Mouse (Mus musculus) cerebellum, postnatal 14 days (tissue): ENCODE results near the gene Slc30a5.
"Not testable (repeated sequence)": the region's sequence is repeated elsewhere in the genome, so short reads cannot be mapped to it uniquely, and the experiment has no call there.

Source experiments
- DNase-seq, 2 experiments: peaks; one replicate each; pipeline ENCODE4 v3.0.0; 2021; ENCODE audit warnings: mixed read lengths in 2 of 2

The Slc30a5 gene

DNA sequence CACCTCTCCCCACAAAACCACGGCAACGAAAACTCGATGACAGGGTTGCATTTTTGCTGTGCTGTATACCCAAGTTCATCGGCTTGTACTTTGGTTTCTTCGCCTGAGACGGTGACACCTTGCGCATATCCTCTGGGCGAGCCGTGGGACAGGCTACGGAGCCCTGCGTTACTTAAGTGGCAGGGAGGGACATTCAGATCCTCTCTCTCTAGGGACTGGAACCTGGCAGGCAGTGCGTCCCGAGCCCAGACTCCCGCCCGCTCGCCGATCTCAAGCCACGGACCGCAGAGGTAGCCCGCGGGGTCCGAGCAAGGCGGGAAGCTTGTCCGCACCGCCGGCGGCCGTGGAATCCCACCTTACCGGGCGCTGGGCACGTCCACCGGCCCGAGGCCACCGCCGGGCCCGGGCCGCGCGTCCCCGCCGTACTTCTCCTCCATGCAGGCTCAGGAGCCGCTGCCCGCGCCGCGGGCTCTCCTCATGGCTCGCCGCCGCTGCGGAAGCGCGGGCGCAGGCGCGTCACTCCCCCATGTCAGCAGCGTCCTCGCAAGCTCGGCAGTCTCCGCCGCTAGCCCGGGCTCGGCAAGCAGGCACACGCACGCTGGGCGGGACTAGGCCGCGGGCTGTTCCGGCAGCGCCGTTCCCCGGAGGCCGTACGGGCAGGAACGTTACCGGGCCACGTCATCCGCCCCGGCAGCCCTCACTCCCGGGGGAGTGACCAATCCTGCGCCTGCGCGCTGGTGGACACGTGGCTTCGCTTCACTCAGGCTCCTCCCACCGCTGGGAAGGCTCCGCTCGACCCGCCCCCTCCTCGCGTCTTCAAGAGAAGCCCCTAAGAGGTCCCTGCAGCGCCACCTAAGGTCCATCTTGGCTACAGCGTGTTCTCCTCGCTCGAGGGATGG, at the start of gene Slc30a5:
TSS of gene Slc30a5 (minus strand) at position 687 of the 899 bp plus-strand sequence.
- peak; percentile 99 to 100 for DNase-seq

DNA sequence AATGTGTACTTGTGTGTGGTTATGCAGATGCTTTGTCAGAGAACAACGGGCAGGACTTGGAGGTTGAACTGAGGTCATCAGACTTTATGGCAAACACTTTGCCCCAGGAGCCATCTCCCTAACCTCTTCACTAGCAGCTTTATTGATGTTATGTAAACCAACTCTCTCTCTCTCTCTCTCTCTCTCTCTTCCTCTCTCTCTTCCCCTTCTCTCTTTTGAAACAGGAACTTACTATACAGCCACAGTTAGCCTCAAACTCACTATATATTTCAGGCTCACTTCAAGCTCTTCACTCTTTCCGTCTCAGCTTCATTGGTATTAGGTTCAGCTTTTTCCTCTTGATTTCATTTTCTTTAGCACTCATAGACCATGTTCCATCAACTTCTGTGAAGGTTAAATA, 48.7 kb upstream of the Slc30a5 start:
- DNase-seq, result no peak

DNA sequence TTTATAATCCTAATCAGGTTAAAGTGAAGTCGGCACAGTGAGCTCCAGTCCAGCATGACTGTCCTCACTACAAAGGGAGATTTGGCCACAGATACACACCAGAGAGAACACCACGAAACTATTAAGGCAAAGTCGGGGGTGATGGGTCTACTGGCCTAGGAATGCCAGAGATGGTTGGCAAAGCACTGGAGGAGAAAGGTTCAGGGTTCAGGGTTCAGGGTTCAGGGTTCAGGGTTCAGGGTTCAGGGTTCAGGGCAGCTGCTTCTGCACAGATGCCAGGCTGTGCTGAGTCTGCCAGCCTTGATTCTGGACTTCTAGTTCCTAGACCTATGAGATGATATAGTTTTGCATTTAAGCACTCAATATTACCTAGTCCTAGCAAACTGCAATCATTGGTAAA, 46.6 kb upstream of the Slc30a5 start:
- DNase-seq, result no peak

DNA sequence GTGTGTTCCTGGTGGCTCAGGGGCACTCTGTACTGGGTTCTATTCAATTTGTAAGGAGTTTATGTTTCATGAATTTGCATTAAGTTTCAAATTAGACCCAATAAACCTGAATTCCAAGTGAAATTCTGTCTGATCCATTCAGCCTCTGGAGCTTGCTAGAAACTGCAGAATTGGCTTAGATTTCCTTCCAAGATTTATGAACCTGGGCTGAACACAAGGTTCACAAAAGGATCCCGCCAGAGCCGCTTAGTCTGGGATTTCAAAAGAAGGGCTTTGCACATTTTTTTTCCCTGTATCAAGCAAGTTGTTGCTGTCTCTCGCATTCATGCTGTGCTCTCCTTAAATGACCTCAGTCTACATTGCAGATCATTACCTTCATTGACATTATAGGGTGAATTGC, 46.1 kb upstream of the Slc30a5 start:
- DNase-seq, result no peak

DNA sequence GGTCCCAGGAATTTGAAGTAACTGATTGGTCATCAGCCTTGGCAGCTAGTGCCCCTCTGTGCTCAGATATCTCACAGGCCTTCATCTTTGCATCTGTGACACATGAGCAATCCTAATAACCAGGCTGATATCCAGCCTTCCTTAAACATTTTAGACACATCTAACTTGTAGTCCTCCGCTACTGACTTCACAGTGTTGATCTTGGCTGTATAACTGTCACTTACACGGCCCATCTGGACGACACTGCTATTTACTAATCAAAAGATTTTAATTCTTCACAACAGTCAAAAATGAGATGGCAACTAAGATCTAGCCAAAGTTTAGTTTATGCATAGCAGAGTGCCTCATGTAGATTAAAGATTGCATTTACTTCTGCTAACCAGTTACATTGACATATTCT, 45.0 kb upstream of the Slc30a5 start:
- no peak for DNase-seq

DNA sequence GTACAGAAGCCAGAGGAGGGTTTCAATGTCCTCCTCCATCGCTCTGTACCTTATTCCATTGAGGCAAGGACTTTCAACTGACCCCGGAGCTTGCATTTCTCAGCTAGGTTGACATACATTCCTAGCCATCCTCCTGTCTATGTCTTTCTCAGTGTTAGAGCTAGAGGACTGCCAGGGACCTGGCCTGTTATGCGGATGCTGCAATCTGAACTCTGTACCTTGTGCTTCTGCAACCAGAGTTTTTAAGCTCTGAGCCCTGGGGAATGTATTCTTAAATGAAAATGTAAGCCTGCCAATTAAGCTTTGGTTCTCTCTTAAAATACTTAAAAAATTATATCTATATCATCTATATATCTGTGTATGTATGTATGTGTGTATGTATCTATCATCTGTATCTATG, 44.5 kb upstream of the Slc30a5 start:
- DNase-seq, result no peak

DNA sequence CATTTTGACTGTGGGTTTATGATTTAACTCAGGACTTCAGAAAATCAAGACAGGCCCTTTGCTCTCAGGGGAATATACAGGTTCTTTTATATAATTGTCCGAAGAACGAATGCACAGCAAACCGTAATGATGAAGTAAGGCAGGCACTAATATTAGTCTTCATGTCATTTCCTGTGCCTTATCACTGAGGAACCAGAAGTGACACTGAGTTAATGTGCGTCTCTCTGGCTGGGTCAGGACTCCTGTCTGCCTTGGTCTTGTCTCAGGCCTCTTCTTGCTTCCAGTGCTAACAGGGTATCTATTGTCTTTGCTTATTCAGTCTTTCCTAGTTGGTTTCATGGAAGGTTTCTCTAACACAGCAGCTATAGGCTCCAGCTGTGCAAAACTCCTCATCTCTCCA, 41.9 kb upstream of the Slc30a5 start:
- no peak for DNase-seq

DNA sequence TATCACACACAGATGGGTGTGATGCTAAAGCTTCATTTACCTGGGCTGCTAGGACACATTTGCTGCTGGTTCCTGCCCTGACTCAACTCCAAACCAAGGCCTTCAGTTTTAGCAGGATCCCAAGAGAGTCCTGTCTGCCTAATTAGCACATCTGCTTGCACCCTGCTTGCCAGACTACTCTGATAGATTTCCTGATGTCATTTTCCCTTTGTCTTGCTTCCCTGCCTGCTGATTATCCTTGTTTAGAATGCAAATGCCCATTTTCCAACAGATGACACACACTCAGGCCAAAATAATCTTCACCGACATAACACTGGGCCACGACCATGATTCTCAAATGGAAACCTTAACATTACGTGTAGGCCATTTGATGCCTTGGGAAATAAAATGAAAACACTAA, 41.4 kb upstream of the Slc30a5 start:
- no peak for DNase-seq

DNA sequence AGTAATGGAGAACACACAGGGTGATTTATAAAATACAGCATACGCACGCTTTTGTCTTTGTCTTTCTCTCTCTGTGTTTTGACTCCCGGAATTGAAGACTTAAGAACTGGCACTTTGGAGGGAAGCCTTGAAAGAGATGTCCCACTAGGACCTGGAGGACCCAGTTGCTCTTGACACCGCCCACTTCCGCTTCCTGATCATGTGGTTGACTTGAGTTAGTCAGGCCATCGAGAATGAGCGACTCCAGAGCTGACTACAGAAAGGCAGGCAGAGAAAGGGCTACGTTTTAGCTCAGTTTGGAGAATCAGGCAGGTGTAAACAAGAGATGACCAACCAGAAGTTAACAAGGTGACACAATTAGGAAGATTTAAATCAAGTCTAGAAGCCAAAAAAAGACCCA, 40.3 kb upstream of the Slc30a5 start:
- DNase-seq, result no peak

DNA sequence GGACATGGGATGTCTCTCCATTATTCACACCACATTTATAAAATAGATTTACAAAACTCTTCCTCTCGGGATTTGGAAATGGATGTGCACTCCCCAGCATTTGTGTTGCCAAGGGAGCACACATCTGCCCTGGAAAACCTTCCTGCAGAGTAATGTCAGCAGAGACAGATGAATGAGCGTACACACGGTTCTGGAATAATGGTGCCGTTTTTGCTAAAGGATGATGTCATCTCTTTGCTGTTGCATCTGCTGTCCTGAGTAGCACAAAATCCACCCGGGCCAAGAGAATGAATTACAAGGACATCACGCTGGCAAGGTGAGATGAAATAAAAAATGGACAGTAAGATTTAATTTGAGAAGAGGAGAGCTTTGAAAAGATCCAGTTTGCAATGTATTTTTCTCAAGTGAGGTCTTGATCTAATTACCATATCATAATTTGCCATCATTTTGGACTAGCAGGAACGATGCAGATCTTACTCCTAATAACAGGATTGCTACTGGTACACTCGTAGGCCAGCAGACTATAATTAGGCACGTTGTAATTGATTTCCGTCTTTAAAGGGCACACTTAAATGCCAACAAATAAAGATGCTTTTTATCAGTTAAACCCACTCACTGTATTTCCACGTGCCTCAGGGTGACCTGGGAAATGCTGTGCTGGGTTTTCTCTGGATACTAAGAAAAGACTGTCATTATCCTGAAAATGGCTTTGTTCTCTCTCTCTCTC, 38.4 kb upstream of the Slc30a5 start:
- DNase-seq, result no peak

DNA sequence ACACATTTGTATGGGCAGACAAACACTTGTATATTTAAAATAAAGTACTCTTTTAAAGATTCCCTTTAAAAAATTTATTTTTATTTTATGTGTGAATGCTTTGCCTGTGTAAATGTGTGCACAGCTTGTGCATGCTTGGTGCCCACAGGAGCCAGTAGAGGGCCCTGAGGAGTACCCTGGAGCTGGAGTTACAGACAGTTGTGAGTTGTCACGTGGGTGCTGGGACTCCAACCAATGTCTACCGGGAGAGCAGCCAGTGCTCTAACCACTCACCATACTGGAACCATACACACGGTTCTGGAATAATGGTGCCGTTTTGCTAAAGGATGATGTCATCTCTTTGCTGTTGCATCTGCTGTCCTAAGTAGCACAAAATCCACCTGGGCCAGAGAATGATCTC, 36.6 kb upstream of the Slc30a5 start:
- DNase-seq, result no peak

DNA sequence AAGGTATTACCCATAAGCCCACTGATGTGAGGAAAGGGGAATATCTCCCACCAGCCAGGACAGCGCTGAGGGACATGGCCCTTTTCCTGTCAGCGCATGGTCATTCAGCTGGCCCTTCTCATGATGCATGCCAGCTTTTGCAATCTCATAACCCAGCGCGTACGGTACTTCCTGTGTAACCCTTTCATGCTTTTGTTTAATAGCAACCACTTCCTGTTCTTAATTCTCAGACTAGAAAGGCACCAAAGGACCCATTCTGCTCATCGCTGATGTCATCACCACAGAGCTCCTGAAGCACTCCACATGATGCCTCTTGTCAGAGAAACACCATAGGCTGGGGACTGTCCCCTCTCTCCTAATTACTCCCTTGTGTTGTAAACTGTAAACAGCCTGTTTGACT, 33.1 kb upstream of the Slc30a5 start:
- DNase-seq, result no peak

DNA sequence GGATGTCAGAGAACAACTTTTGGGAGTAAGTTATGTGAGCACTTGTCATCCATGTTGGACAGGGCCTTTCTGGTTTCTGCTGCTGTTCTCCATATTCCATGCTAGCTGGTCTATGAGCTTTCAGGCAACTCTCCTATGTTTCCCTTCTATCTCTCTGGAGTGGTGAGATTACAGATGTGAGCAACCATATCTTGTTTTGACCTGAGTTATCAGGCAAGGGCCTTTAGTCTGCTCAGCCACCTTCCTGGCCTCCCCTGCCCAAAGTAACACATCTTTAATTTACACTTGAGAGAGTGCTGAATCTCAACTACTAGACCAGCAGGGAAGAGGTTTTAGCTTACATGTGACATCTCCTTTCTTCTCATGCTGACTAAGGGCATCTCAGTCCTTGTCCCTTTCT, 32.5 kb upstream of the Slc30a5 start:
- no peak for DNase-seq

DNA sequence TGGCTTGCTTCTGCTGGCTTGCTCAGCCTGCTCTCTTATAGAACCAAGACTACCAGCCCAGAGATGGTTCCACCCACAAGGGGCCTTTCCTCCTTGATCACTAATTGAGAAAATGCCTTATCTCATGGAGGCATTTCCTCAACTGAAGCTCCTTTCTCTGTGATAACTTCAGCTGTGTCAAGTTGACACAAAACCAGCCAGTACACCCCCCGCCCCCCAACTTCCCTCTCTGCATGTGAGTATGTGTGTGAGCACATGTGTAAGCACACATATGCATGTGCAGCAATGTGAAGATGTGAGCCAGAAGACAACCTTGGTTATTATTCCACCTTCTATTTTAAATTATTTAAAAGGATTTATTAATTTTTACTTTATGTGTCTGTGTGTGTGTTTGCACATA, 30.7 kb upstream of the Slc30a5 start:
- not testable (repeated sequence) for DNase-seq

DNA sequence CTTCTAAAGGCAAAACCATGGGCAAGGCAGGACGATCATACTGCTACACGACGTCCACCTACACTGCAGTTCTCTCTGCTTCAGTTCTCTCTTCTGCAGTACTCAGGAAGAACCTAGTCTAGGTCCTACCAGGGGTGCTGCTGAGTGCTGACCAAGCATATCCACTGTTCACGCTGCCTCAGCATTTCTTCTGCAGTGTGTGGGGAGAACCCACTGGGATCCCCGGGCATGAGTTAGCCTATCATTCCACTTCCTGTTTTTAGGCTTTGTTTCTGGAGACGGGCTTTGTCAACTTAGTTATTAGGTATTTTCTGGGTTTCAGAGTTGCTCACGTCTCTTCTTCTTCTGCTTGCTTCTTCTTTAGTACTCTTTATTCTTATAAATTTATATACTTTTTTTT, 25.9 kb upstream of the Slc30a5 start:
- DNase-seq, result no peak

DNA sequence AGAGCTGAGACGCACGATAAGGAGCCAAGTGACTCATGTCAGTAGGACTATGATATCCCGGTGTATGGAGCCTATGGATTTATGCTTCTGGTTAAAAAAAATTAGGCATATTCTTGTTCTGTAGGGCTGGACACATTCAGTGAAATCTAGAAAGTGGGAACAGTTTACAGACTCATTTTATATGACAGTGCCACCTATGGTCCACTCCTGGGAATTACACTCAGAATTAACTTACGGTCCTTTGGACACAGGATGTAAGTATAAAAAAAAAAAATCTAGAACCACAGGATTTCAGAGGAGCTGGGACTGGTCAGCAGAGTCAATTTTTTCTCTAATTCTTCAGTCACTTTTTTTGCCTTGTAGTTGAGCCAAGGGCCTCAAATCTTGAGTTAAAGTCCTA, 20.9 kb upstream of the Slc30a5 start:
- DNase-seq, result peak; percentile 62 to 67

DNA sequence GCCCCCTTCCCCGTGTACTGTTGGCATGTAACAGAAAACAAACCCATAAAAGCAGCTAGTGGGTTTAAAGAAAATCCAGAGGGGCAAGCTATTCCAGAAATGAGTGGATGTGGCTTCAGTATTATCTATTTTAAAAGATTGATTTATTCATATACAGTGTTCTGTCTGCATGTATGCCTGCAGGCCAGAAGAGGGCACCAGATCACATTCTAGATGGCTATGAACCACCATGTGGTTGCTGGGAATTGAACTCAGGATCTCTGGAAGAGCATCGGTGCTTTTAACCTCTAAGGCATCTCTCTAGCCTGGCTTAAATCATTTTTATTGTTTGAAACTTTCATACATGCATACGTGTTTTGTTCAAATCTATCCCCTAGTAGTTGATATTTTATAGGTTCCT, 19.9 kb upstream of the Slc30a5 start:
- DNase-seq, result no peak

DNA sequence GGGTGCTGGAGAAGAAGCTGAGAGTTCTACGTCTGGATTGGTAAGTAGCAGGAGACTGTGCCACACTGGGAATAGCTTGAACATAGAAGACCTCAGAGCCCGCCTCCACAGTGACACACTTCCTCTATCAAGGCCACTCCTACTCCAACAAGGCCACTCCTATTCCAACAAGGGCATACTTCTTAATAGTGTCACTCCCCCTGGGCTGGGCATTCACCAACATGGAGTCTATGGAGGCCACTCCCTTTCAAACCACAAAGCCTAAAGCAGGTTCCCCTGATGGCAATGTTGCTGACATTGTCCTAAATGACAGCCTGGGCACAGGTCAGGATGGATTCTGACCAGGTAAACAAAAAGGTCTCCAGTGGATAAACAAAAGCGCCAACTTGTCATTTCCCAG, 15.9 kb upstream of the Slc30a5 start:
- DNase-seq, result no peak

DNA sequence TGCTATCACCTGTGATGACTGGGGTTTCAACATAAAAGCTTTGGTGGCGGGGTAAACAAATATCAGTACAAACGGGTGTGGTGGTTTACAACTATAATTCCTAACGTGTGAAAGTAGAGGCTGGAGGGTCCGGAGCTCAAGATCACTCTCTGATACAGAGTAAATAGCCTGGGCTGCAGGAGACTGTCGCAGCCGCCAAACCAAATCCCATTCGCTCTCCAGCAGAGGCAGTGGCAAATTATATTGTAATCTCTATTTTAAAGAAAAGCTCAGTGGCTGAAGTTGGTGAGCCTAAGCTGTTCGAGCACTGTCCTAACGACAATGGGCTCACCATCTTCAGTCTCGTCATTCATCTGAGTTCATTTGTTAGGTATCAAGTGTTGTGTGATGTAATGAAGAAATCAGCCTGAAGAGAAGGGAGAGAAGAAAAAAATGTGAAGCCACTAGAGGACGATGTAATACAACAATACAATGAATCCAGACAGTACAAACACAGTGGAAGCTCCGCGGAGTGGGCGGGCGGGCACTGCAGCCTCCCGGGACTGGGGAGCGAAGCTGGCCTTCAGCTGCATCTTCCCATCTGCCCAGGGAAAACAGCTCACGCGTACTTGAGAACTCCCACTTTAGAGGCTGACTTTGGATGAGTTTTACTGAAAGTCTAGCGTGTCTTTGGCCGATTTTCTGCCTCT, 13.8 kb upstream of the Slc30a5 start:
- DNase-seq, result peak; percentile 30 to 48

DNA sequence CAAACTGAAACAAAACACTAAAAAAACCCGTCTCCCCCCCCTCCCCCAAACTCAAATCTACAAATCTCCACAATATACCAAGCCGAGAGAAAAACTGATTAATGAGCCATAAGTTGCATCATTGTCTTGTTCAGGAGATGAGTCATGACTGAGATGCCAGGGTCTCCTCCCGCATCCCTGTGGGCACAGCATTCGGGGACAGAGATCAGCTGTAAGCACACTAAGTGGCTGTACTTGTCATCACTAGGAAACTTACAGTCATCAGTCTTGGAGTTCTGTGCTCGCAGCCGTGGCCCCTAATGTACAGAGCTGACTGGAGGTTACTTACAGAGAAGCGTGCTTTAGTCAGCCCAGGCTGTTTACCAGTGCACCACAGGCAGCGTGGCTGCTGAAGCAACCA, 13.0 kb upstream of the Slc30a5 start:
- DNase-seq, result no peak

DNA sequence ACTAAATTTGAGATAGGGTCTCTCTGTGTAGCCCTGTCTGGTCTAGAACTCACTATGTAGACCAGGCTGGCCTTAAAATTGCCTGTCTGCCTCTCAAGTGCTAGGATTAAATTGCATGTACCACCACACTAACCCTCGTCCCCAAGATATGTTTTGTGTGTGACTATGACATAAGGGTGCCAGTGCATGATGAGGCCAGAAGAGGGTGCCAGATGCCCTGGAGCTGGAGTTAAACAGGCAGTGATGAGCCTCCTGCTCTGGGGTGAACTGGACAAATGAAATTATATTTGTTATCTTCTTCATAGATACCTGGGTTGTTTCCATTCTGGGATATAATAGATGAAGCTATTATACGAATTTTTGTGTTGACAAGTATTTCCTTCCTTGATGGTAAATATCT, 10.7 kb upstream of the Slc30a5 start:
- peak in 1 of 2 experiments; percentile 46 for DNase-seq

DNA sequence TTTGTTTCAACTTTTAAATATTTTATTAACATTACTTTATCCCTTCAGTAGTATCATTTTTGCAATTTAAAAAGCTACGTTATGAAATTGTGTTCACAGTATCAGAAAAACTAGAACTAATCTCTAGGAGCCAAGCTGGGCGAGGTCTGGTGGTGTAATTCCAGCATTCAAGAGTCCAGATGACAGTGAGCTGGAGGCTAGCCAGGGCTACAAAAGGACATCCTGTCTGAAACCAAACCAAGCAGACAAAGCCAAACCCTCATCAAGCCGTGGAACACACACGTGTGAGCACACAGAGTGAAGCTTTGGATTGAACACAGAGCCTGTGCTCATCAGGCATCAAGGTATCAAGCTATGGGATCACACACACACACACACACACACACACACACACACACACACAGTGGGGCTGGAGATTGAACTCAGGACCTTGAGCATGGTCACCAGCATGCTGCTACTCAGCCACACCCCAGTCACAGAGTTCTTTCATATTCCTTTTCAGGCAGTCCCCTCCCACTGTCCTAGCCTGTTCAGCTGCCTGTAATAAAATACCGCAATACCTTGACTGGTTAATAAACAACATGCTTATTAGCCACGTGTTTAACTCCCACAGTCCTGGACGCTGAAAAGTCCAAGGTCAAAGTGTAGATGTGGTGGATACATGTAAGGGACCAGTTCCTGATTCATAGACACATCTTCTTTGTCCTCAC, 9.9 kb upstream of the Slc30a5 start:
- DNase-seq, result peak; percentile 82 to 92

DNA sequence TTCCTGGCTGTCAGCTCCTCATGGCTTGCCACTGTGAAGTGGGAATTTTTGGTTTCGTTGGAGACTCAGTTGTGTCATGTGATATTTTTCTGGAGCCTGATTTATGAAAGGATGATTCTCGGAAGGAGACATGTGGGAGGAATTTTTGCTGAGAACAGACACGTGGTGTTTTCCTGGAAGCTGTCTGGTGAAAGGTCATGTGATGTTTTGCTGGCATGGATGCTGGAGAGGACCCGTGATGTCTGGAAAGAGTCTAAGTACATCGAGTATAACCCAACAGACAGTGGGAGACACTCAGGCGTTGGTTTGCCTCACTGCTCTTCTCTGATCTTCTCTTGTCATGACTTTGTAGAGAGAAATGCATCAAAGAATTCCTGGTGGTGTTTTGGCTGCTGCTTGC, 8.5 kb upstream of the Slc30a5 start:
- DNase-seq, result no peak
